Mouse (Mus musculus) splenic B cell, adult 2 months (primary cell): ENCODE measurements around the gene Kdm4d.
"Not testable (repeated sequence)": the region's sequence is repeated elsewhere in the genome, so short reads cannot be mapped to it uniquely, and the experiment has no call there.

Source experiments
- DNase-seq: peaks from one replicate; pipeline ENCODE4 v3.0.0-alpha.2; 2011; ENCODE audit warnings: low read depth, low spot score
- H3K27me3 ChIP-seq: 2 replicates; pipeline ENCODE4 v1.6.1; 2012; ENCODE audit warnings: mild to moderate bottlenecking, low read length, moderate library complexity, mixed read lengths; ENCODE audit not compliant: control insufficient read depth, poor library complexity, insufficient read depth, severe bottlenecking
- H3K36me3 ChIP-seq: 2 replicates; pipeline ENCODE4 v1.6.1; 2012; ENCODE audit warnings: mild to moderate bottlenecking, low read length, moderate library complexity, mixed read lengths; ENCODE audit not compliant: control insufficient read depth, poor library complexity, insufficient read depth, severe bottlenecking

Gene Kdm4d

DNA sequence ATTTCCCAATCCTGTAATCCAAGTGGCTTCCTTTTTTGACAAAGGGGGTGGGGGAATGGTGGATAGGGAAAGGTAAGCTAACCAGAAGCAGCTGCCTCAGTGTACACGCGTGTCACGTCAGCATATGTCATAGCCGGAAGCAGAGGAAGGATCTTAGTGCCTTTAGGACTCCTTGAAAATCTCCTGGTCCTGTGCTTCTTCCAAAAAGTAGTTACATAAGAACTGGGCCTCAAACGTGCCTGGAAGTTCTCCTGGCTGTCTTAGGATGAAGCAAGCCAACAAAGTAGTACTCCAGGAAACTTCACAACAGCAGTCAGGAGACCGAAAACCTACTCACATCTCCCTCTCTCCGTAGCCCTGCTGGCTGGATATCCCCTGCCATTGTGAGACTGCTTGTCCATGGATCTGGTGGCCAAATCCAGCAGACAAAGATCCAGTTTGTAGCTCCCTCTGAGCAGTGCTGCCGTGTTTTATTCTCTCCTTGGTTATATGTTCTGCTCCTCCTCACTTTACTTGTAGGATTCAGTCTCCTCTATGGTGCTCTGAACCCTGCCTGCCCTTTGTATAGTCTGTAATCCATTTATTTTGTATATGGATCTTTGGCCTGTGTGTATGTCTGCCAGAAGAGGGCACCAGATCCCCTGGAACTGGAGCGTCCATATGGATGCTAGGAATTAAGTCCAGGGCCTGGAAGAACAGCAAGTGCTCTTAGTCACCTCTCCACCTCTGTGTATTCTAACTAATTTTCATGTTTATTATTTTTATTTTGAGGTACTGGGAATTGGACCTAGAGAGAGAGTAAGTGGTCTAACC is 12.6 kb upstream of the Kdm4d start:
- H3K27me3 ChIP-seq: no peaks in the 10 kb centered on the region
- H3K36me3 ChIP-seq: peaks cover 16% of the 10 kb centered on the region
- DNase-seq: no peak

DNA sequence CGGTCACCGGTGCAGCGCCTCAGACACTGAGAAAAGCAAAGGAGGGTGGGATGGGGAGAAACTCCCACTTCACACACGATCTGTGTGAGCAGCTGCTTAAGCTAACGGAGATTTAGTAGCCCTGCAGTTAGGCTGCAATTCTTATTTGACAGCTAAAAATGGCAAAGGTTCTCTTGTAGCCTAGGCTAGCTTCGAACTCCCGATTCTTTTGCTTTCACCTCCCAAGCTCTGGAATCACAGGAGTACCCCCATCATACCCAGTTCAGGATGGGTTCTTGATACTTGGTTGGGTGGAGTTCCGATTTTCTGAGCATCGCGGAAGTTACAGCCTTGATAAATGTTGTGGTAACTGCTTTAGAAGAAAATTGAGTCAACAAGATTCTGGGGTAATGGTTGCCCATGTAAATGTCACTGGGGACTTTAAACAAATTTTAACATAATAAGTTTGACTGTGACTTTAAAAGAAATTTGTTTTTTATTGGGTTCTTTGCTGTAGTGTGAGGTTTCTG is 688 bp upstream of the Kdm4d start:
- H3K27me3 ChIP-seq: no peaks in the 10 kb centered on the region
- no peak for DNase-seq
- H3K36me3 ChIP-seq: peaks cover 8% of the 10 kb centered on the region

DNA sequence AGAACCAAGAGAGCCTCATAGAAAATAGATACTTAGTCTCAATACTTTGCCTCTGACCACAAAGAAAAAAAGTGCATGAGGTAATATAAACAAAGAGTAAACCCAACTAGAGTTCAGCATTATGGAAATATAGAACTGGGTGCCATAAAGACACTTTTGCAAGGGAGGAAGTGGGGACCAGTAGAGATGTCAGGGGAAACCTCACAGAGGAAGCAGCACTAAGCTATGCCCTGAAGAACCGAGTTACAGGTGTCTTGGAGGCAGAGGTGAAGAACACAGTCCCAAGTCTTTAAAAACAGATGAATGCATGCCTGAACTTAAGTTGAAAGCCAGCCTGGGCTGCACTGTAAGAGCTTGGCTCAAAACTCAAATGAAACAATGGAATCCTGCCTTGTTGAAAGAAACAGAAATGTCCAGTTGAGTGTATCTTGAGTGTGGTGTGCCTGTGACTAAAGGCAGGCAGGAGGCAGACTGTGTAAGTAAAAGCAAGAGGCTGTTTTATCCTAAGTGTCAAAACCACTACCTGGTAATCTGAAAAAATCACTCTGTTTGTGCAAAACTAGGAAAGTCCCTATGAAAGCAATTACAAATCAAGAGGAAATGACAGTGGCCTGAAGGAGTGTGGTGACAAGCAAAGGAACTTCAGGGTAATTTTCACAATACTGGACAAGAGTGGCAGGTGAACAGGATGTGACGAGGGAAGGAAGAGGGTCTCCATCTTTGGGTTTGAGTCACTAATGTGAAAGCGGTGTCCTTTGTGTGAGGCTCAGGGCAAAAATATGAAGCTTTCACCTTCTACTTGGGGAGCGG is 1.2 kb downstream of the Kdm4d start:
- H3K27me3 ChIP-seq: no peaks in the 10 kb centered on the region
- H3K36me3 ChIP-seq: peaks cover 6% of the 10 kb centered on the region; the same call in 1 of the 2 replicates
- DNase-seq: peak; percentile 68

DNA sequence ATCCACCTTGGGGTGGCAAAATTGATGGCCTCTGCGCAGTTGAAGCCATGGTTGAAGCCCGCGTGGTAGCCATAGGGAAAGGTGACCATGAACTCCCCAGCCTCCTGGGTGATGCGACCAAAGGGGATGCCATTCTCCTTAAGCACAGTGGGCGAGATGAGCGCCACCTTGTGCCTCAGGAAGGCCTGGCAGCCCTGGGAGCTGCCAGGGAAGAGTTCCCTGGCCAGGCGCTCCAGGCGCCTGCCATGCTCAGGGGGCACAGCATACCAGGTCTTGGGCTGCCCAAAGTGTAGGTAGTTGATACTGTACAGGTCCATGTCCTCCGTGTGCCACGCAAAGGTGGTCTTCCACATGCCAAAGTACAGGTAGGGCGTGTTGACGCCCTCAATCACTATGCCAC is 36.6 kb downstream of the Kdm4d start:
- not testable (repeated sequence) for DNase-seq, H3K27me3 ChIP-seq, H3K36me3 ChIP-seq

DNA sequence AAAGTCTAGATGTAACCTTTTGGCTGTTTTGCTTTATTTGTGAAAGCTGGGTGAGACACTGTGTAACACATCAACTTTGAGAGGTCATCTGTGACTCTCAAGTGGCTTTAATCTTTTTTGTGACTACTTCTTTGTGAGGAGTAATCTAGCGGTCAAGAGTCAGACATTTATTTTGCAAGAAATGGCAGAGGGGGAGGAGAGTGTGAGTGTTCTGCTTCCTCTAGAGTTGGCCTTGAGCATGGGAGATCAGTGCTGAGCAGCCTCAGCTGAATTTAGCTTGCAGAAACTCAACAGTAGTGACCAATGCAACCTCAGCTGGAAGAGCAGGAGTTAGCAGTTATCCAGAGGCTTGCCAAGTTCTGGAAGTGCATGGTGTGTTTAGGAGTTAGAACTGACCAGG is 37.7 kb downstream of the Kdm4d start:
- not testable (repeated sequence) for H3K36me3 ChIP-seq, DNase-seq, H3K27me3 ChIP-seq

DNA sequence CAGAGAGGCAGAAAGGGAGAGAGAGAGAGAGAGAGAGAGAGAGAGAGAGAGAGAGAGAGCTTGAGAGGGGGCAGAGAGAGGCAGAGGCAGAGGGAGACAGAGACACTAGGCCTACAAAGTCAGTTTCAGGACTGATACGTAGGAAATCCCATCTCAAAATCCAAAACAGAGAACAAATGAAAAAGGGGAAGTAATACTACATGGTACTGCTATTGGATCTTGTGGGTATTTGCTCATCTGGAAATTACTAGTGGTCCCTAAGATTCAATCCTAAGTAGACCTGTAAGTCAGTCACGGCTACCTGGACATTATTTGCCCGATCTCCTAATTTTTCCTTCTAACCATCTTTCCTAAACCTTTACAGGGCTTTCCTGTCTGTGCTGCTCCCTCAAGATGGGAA is 44.0 kb downstream of the Kdm4d start:
- no peaks in the 10 kb centered on the region for H3K27me3 ChIP-seq
- peak; percentile 6 for DNase-seq
- H3K36me3 ChIP-seq: no peaks in the 10 kb centered on the region

DNA sequence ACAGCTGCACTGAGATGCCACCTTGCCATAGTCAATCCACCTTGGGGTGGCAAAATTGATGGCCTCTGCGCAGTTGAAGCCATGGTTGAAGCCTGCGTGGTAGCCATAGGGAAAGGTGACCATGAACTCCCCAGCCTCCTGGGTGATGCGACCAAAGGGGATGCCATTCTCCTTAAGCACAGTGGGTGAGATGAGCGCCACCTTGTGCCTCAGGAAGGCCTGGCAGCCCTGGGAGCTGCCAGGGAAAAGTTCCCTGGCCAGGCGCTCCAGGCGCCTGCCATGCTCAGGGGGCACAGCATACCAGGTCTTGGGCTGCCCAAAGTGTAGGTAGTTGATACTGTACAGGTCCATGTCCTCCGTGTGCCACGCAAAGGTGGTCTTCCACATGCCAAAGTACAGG is 49.2 kb downstream of the Kdm4d start:
- DNase-seq: peak; percentile 6
- H3K27me3 ChIP-seq, H3K36me3 ChIP-seq: not testable (repeated sequence)

DNA sequence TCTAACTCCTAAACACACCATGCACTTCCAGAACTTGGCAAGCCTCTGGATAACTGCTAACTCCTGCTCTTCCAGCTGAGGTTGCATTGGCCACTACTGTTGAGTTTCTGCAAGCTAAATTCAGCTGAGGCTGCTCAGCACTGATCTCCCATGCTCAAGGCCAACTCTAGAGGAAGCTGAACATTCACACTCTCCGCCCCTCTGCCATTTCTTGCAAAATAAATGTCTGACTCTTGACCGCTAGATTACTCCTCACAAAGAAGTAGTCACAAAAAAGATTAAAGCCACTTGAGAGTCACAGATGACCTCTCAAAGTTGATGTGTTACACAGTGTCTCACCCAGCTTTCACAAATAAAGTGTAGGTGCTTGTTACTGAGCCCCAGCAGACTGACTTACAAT is 53.2 kb downstream of the Kdm4d start:
- not testable (repeated sequence) for H3K36me3 ChIP-seq, H3K27me3 ChIP-seq, DNase-seq

DNA sequence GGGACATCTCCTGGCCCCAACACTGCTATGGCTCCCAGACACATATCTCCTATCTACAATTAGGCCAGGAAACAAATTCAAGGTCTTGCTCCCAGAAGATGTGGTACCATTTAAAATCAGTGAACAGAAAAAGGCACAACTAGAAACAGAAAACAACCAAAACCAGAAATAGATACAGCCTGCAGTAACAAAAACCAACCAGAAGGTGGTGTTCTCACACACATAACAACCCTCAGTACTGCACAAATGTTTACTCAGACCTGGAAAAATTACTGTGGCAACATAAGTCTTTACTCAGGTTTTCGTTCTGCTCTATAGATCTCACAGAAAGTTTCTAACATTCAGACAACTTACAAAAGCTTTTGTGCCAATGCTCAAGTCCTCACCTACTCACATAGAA is 59.9 kb downstream of the Kdm4d start:
- no peaks in the 10 kb centered on the region for H3K36me3 ChIP-seq
- no peak for DNase-seq
- no peaks in the 10 kb centered on the region for H3K27me3 ChIP-seq

DNA sequence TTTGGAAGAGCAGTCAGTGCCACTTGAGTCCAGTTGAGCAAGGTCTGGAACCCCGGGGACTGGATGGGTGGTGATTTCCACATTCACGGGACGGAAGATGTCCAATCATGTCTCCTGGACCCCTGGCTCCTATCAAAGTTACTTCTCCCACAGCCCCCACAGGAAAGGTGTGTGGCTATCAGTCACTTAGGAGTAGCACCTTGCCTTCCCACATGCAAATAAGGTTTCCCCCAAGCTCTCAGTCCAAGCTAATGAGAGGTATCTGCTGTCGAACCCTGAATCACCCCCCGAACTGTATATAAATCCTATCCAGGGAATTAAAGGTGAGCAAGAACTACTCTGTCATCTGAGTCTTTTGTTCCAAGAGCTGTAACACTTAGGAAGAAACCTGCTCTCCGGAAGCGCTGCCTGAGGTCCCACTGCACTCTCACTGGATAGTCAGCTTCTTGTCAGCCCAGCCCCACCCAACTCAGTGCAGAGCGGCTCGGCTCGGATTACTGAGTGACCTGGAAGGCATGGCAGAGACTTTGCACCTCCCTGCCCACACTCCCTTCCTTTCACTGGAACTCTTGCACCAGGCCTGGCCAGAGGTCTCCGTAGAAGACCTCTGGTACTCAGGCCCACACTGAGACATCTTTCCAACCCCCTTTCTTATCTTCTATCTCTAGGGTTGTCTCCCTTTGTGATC is 66.9 kb downstream of the Kdm4d start:
- no peak for DNase-seq

More for the DNA sequence above, 66.9 kb downstream of the Kdm4d start:
- Histone ChIP-seq H3K27me3 (no peaks in the 10 kb centered on the region), H3K36me3 (no peaks in the 10 kb centered on the region)
